ENCODE assay signal across 10 mouse cellular contexts in the genomic region with DNA sequence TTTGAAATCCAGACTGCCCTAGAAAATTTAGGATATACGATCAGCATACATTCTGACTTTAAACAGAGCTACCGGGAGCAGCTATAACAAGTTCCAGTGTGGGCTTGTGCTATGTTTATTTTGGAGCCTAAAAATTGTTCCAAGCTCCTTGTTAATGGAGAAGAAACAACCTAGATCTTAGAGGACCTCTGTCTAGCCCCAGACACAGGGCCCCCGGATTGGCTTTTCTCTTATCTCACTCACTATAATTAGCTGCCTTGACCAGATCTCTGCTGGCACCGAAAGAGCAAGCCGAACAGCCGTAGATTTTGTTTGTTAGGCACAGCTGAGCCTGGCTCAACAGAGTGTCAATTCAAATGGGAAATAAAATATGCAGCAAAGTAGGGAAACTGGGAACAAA. TPM values are rescaled to one million over a fixed set of nuclear protein-coding genes. Genes with fewer than 3 reads are reported as not detected.
A peak's percentile ranks its signal among the peaks of the same experiment; 100 is the strongest.
DNase-seq lines count a peak whose midpoint lies in the region; ATAC-seq and TF ChIP-seq lines count a peak whose summit lies in the region.
"Had no signal": no experiment of that assay in that cellular context is flagged by ENCODE, and none has a peak within 500 bp of the region (broad histone marks: within the 10 kb centered on the region; RNA-seq: fewer than 3 reads in every experiment).

No protein-coding gene starts in this region.

- no peak overlapping the region for H3K4me3 ChIP-seq in lung, postnatal 0 days (ENCODE audit: low read depth, low read length)
- peak overlapping the region; percentile 22 for H3K4me3 ChIP-seq in heart, embryonic 10.5 days
- no peak overlapping the region for H3K4me3 ChIP-seq in hindbrain, embryonic 13.5 days
- H3K4me3 ChIP-seq: intestine, embryonic 15.5 days had no signal

- H3K27ac ChIP-seq in lung, postnatal 0 days (ENCODE audit: low read length): peak overlapping the region; percentile 34; the same call in 1 of the 2 replicates
- peak overlapping the region; percentile 82 for H3K27ac ChIP-seq in heart, embryonic 10.5 days
- no peak overlapping the region for H3K27ac ChIP-seq in hindbrain, embryonic 13.5 days
- H3K27ac ChIP-seq: intestine, embryonic 15.5 days had no signal

- H3K4me2 ChIP-seq in lung, postnatal 0 days (replicated peaks; ENCODE audit: low read depth, low read length): no peak overlapping the region
- H3K4me2 ChIP-seq in hindbrain, embryonic 13.5 days: no peak overlapping the region
- H3K4me2 ChIP-seq: intestine, embryonic 15.5 days had no signal

- no peaks in the 10 kb centered on the region for H3K27me3 ChIP-seq in lung, postnatal 0 days (replicated peaks; ENCODE audit: insufficient read depth, low read length)
- H3K27me3 ChIP-seq in heart, embryonic 10.5 days (ENCODE audit: insufficient read depth, poor library complexity, severe bottlenecking): no peaks in the 10 kb centered on the region
- H3K27me3 ChIP-seq in hindbrain, embryonic 13.5 days: no peaks in the 10 kb centered on the region
- H3K27me3 ChIP-seq: intestine, embryonic 15.5 days had no signal

- no peak for TF ChIP-seq CTCF in lung, postnatal 0 days (IDR thresholded peaks at IDR 0.05)

- no peak for ATAC-seq in lung, postnatal 0 days
- no peak for ATAC-seq in hindbrain, embryonic 13.5 days (ENCODE audit: low FRiP score)
- ATAC-seq: activated CD4-positive, CD25-positive, alpha-beta regulatory T cell, adult 4 months; intestine, embryonic 15.5 days had no signal

- intact Hi-C loops in left cerebral cortex, postnatal 14 days (cut with DNase I): no loop called here

- TF ChIP-seq EP300 in lung, postnatal 0 days (IDR thresholded peaks at IDR 0.05): no peak

- WGBS in lung, postnatal 0 days: 19% methylated on average over 6 of the region's 6 CpGs
- 17% methylated on average over 6 of the region's 6 CpGs for WGBS in heart, embryonic 10.5 days
- 70% methylated on average over 6 of the region's 6 CpGs for WGBS in hindbrain, embryonic 13.5 days

- no peaks in the 10 kb centered on the region for H3K36me3 ChIP-seq in lung, postnatal 0 days (ENCODE audit: insufficient read depth, low read length)
- no peaks in the 10 kb centered on the region for H3K36me3 ChIP-seq in heart, embryonic 10.5 days
- H3K36me3 ChIP-seq in hindbrain, embryonic 13.5 days: no peaks in the 10 kb centered on the region
- H3K36me3 ChIP-seq: intestine, embryonic 15.5 days had no signal

- DNase-seq in heart, adult 11 months: peak; percentile 94
- no peak for DNase-seq in heart, adult 8-10 months (ENCODE audit: low spot score)
- DNase-seq in lung, postnatal 0 days (ENCODE audit: low spot score): no peak
- DNase-seq in lung, postnatal 36 days: no peak
- DNase-seq in heart, embryonic 10.5 days (ENCODE audit: low spot score): no peak
- DNase-seq in left cerebral cortex, postnatal 14 days (ENCODE audit: low spot score in 2 of 2): peak; percentile 34 to 36
- DNase-seq in spleen, postnatal 4 days (ENCODE audit: low spot score in 2 of 2): no peak

- no peaks in the 10 kb centered on the region for H3K9me3 ChIP-seq in lung, postnatal 0 days (ENCODE audit: low read length)
- H3K9me3 ChIP-seq in heart, embryonic 10.5 days: no peaks in the 10 kb centered on the region
- H3K9me3 ChIP-seq in hindbrain, embryonic 13.5 days: no peaks in the 10 kb centered on the region
- H3K9me3 ChIP-seq: intestine, embryonic 15.5 days had no signal

- H3K4me1 ChIP-seq in lung, postnatal 0 days (ENCODE audit: insufficient read depth, low read depth, low read length): no peaks in the 10 kb centered on the region
- peaks cover 23% of the 10 kb centered on the region for H3K4me1 ChIP-seq in heart, embryonic 10.5 days
- H3K4me1 ChIP-seq in hindbrain, embryonic 13.5 days (replicated peaks): no peaks in the 10 kb centered on the region
- H3K4me1 ChIP-seq: intestine, embryonic 15.5 days had no signal

- no peak overlapping the region for H3K9ac ChIP-seq in lung, postnatal 0 days (replicated peaks; ENCODE audit: low read depth)
- H3K9ac ChIP-seq in hindbrain, embryonic 13.5 days: no peak overlapping the region
- H3K9ac ChIP-seq: intestine, embryonic 15.5 days had no signal

RNA-seq across cellular contexts. Expression of gene Herpud2, which starts 50.1 kb away (rescaled TPM):
- total RNA-seq in heart, adult 8-10 months (2022): 10 to 100 TPM; 32.6 to 39.9 (median 36.0) TPM
- polyA plus RNA-seq in lung, postnatal 0 days (2015; fragmentation: Nextera tagmentation; extraction: Ambion mirVana): 36.2 and 39.3 TPM in 2 replicates
- polyA plus RNA-seq in heart, embryonic 10.5 days (2016; fragmentation: Nextera tagmentation; extraction: Ambion mirVana): 23.7 and 25.6 TPM in 2 replicates
- total RNA-seq in left cerebral cortex, postnatal 14 days (2021): 10 to 100 TPM; 52.6 to 55.4 TPM
- polyA plus RNA-seq in hindbrain, embryonic 13.5 days (2015; fragmentation: Nextera tagmentation; extraction: Ambion mirVana): 33.5 and 35.6 TPM in 2 replicates

RNA-seq across cellular contexts. Expression of gene Sept7, which starts 50.6 kb away (rescaled TPM):
- total RNA-seq in heart, adult 8-10 months (2022): 100 to 1,000 TPM in 3 of 4 experiments, 10 to 100 TPM in 1; 97.5 to 117 (median 108) TPM
- polyA plus RNA-seq in lung, postnatal 0 days (2015; fragmentation: Nextera tagmentation; extraction: Ambion mirVana): 237 and 274 TPM in 2 replicates
- polyA plus RNA-seq in heart, embryonic 10.5 days (2016; fragmentation: Nextera tagmentation; extraction: Ambion mirVana): 258 and 291 TPM in 2 replicates
- total RNA-seq in left cerebral cortex, postnatal 14 days (2021): 100 to 1,000 TPM; 359 to 366 TPM
- polyA plus RNA-seq in hindbrain, embryonic 13.5 days (2015; fragmentation: Nextera tagmentation; extraction: Ambion mirVana): 264 and 267 TPM in 2 replicates

Comparison
In these comparisons a context has a peak if more than half of its experiments do, and no peak if none do; other contexts are left out.
1. DNase-seq: peak in heart, adult 11 months (single experiment) and left cerebral cortex, postnatal 14 days (2 of 2); none in heart, adult 8-10 months (single experiment), lung, postnatal 0 days (single experiment), lung, postnatal 36 days (single experiment), heart, embryonic 10.5 days (single experiment) and spleen, postnatal 4 days (0 of 2).